Mouse (Mus musculus): ENCODE results near the gene Lrguk.

Lrguk gene

DNA sequence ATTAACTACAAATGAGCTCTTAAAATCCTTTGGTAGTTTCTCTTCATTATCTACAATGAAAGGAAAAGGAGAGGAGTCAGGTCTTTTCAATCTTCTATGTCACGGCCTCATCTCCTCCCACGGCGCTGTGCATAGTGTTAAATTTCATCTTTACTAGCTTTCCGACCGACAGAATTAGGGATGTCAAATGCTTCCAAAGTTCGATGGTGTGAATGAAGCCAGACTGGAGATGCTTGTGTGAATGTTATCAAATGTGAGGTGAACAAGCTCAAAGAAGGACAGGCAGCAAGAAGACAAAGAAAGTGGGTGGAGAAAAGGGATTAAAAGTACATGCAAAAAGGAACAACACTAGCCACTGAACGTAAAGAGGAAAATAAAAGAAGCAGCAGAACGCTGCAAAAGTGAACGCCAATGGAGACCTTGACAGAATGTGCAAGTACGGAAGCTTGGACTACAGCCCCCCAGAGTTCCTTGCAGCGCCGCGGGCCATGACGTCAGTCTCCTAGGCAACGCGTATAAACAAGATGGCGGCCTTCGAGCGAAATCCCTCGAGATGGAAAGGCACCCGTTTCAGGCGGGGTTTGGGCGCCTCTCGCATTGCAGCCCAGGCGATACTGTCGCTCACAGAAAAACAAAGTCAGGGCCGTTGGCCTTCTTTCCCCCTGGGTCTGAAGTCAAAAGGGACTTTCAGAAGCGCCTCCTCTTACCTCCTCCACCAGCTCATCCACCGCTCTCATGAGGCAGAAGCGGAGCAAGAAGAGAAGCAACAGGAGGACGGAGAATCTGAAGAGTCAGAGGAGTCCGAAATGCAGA lies at the start of gene Lrguk:
Gene Lrguk, plus strand, starts transcription at position 516 of the 813 bp plus-strand sequence.
- DNase-seq (ENCODE audit: low read depth, low spot score): peak; percentile 81

DNA sequence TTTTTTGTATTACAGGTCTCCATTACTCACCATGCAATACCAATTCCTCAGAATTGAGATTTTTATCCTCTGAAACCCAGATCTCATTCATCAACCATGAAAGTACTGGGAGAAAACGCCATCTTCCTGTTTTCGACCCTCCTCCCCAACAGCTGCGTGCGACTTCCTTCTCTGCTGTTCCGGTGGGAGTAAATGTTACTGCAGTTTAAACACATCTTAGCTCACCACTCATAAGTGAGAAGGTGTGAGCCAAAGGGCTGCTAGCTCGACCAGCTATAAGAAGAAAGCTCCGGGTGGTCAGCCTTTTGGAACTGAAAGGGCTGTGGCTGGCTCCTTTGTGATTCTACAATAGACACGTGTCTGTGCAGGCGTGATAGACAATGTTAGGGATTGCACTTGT lies 46.5 kb upstream of the Lrguk start:
- no peak for DNase-seq (ENCODE audit: low read depth, low spot score)

DNA sequence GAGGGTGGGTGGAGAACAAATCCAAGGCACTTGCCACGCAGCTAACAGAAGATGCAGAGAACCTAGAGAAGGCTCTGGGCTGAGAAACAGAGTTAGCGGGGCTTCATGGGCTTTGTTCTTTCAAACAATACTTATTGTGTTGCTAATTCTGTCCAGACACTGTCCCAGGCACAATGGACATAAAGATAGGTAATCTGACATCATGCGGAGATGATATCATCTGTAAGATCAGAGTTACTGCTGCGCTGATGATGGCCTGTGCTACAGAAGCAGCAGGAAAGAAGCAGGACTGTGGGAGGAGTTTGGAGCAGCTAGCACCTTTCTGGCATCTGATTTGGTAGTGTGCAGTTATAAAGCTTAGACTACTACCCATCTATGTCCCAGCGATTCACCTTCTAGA lies 42.1 kb upstream of the Lrguk start:
- no peak for DNase-seq (ENCODE audit: low read depth, low spot score)

DNA sequence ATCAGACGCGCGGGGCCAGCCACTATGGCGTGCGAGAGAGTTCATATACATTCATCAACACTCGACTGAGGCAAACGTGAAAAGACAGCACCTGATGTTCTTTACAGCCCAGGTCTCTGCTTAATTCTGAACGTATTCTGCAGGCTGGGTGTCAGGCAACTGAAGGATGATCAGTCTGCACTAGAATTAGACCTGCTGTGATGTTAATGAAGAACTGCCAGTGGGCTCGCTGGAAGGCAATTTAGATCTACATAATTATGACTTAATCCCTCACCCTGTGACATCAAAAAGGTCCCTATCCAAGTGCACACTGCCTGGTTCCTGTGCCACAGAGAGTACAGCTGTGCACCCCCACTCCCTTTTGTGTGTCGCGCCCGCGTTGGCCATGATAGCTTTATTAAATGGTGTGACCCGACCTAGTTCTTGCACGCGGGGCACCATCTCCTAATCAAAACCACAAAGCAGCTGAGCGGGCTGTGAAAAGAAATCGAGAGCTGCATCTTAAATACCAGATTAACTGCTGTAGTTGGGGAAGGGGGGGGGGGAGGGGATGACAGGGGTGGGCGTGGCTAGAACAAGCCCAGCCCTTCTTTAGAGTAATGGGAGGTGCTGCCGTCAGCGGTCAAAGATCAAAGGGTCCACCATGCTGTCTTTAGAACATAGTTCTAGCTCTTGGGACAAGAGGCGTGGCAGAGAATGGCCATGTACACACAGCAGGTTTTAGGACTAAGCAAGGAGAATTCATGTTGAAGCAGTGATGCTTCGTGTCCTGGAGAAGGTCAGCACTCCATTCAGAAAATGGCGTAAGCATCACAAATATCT lies 36.8 kb upstream of the Lrguk start:
- no peak for DNase-seq (ENCODE audit: low read depth, low spot score)

DNA sequence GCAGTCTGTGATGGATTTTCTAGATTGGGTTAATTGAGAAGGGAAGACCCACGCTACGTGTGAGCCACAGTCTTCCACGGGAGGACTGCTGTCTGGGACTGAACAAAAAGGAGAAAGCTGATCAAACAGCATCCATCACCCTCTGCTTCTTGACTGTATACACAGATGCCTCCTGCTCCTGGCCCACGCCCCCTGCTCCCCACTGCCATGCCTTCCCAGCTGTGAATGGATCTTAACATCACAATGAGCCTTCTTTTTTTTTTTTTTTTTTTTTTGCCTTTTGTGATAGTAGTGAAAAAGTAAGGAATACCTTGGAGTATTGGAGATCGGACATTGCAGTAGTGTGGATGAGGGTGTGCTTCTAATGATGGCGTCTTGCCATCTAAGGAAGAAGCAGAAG lies 35.4 kb upstream of the Lrguk start:
- DNase-seq (ENCODE audit: low read depth, low spot score): no peak

DNA sequence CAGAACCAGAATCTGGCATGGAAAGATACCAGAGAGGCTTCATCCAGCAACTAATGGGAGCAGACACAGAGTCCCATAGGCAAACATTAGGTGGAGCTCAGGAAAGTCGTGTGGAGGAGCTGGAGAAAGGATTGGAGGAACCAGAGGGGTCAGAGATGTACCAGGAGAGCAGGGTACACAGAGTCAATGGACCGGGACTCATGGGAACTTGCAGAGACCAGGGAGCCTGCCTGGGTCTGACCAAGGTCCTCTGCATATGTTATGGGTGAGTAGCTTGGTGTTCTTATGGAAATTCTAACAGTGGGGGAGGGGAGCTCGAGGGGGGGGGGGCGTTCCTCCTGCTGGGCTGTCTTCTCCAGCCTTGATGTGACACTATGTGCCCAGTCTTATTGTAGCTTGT lies 30.7 kb upstream of the Lrguk start:
- DNase-seq (ENCODE audit: low read depth, low spot score): no peak

DNA sequence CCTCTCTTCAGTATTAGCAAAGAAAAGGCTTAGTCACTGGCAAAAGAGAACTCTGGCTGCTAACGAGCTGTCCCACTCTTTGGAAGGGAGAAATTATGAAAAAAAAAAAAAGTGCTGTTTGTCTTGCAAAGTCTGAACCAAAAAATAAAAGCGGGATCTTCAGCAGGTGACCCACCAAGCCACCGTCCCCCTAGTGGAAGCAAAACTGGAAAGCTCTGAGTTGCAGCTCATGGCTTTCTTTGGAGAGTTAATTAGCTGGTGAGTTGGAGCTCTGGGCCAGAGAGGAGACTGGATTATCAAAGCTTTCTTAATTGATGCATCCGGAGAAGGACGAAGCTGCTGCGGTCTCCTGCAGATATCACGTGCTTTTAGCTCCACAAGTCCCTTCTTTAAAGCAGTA lies 29.7 kb upstream of the Lrguk start:
- DNase-seq (ENCODE audit: low read depth, low spot score): no peak

DNA sequence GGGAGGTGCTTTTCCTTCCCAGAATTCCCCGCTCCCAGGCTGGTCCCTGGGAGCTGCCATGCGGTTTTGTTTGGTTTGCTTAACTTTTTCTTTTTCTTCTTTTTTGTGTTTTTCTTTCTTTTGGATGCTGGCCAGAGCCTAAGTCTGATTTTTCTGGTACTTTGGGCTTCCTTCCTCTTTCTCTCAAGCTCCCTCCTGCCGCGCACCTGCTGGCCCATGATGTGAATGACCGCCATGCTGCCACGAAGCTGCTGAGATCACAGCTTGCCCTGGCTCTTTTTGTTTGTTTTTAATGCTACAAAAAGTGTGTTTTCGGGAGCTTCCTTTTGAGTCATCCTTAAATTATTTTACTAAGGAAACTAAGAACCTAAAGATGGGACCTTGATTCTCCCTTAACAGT lies 28.6 kb upstream of the Lrguk start:
- DNase-seq (ENCODE audit: low read depth, low spot score): no peak

DNA sequence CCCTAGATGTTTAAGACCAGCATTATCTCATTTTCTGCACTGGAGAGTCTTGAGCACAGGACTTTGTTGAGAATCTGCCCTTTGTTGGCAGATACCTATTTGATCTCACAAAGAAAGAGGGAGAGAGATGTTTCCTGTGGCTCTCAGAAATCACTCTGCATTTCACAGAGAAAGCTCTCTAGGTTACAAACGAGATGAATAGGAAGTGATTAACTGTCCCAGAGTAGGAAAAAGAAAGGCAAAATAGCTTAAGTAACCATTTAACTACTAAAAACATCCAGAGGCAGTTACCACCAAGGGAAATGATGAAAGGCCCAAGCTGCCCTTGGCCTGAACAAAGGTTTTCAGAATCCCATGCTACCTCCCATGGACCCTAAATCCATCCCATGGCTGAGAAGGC lies 26.2 kb upstream of the Lrguk start:
- no peak for DNase-seq (ENCODE audit: low read depth, low spot score)

DNA sequence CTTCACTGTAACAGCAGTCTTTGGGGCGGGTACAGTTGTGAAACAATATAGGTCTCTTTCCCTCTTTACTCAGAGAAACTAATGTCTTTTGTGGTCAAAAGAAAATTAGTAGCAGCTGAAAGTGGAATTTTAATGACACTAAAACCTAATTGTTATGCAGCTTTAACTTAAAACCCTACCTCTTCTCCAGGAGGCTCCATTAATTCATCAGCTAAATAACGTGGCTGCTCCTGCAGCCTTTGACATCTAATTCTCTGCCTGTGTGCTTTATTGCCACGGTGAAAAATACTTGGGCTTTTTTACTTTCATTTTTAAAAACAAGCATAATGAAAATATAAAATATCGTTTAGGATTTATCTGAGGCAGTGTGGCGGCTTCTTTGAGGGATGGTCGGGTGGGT lies 15.8 kb upstream of the Lrguk start:
- DNase-seq (ENCODE audit: low read depth, low spot score): no peak

DNA sequence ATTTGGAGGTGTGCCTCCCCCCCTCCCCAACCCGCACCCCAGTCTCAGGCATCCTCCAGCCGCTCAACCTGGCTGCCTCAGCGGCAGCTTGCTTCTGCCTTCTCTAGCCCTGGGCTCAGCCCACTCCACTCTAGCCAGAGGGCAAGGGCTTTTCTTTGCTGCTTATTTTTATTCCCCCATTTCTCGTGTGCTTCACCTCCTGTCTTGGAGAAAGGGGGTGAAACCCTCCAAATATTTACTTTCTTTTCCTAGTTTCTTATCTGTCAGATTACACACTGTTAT lies 439 bp downstream of the Lrguk start:
- no peak for DNase-seq (ENCODE audit: low read depth, low spot score)

DNA sequence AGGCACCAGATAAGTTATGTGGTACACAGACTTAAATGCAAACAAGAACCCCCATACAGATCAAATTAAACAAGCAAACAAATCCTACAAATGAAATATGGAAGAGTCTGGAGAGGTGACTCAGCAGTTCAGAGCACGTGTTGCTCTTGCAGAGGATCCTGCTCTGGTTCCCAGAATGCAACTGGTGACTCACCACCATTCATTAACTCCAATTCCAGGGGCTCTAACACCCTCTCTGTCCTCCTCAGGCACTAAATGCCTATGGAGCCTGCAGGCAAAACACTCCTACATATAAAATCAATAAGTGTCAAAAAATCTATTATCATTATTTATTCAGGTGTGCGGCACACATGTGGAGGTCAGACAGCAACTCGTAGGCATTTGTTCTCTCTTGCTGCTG lies 4.8 kb downstream of the Lrguk start:
- DNase-seq (ENCODE audit: low read depth, low spot score): no peak

DNA sequence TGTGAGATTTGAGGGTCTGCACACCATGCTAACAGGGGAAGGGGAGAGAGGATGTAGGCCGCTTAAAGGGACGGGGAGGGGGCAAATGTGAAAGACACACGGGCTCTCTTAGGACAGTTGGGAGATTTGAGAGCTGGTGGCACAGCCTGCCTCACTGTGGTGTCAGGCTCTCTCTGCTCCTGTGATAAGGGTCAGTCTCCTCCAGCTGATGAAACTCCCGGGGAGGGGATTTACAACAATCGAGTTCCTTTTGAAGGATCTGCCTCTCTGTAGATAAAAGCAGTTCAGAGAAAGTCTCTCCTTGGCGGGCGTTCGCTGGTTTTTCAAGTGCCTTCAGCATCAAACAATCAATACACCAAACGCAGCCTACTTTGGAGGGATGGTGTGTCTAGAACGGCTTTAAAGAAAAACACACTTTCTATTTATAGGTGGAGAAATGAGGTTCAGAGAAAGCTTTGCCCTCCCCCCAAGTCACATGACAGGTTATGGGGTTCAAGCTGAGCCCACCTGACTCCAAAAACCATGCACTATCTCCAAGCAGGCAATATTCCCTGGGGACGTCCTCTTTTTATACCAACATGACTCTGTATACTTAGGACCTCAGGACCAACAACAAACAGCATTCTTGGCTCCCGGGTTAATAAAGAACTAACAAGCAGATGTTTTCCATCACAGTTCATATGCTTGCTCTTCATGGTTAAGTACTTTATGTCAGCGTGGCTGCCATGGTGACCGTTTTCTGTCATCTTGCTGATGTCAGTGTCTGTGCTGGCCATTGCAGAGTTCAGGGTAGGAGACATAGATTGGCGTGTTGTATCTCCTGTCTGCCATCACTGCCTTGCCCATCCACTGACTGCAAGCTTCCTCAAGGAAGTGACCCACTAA lies 5.6 kb downstream of the Lrguk start:
- DNase-seq (ENCODE audit: low read depth, low spot score): no peak

DNA sequence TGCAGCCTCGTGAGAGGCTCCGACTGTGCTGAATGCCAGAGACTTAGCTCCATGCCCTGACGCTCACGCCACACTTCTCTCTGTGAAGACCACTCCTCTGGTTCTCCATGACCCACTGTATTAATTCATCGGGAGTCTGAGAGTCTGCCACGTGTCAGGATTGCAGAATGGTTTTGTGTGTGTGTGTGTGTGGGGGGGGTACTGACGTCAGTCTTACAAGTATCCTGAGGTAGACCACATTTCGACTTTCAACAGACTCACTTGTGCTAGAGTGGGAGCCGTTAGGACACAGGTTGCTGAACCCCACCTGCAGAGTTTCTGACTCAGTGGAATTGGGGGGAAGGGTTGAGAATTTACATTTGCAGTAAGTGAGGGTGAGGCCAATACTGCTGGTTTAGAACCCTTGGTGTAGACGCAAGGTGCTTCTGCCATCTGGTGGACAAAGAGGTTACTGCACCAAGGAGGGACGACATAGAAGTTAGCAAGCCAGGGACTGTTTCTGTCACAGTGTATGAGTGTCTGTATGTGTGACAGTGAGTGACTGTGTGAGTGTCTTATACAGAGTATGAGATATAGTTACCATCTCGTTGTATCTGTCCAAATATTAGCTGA lies 11.5 kb downstream of the Lrguk start:
- DNase-seq (ENCODE audit: low read depth, low spot score): peak; percentile 75

DNA sequence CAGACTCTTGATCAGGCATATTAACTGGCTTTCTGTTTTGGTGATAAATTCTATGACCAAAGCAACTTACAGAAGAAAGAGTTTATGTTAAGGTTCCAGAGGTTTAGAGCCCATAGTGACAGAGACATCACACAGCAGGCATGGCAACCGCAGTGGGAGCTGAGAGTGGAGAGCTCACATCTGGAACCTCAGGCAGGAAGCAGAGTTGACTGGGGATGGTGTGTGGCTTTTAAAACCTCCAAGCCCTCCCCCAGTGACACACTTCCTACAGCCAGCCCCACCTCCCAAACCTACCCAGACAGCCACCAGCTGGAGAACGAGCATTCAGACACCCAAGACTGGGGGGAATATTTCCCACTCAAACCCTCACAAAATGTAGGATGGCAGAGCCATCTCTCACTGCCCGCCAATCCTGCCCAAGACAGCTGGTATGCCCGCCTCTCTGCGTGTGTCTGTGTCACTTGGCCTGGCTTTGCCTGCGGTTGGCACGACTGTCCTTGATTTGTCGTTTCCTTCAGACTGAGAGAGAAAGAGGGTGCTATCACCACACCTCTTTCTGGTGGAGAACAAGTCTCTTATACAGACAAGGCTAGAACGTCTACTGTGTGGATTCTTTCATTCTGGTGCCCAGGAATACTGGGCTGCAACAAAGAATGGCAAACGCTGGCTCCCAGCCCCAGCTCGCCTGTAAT lies 12.5 kb downstream of the Lrguk start:
- no peak for DNase-seq (ENCODE audit: low read depth, low spot score)

DNA sequence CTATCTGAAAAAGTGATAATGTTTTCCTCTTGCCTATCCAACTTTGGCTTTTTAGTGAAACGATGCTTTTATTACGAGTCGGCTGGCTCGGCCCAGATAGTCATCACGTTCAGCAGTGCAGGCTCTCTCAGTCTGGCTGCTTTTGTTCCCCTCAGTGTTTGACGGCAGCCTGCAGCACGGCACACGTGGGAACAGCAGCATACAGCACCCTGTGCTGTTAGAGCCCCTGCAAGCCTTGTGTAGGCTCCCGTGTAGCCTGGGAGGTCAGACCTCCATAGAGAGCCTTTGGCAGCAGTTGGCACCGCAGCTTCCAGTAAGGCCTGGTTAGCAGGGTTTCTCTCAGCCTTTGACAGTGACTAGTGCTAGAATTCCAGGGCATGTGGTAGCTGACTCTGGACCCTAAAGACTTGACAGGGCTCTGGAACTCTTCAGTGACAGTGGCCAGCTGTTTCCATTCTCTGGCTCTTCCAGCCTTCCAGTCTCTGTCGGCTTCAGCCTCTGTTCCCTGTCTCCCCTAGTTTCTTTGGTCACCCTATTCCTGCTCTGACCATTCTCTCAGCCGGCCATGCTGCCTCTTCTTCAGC lies 15.1 kb downstream of the Lrguk start:
- no peak for DNase-seq (ENCODE audit: low read depth, low spot score)

DNA sequence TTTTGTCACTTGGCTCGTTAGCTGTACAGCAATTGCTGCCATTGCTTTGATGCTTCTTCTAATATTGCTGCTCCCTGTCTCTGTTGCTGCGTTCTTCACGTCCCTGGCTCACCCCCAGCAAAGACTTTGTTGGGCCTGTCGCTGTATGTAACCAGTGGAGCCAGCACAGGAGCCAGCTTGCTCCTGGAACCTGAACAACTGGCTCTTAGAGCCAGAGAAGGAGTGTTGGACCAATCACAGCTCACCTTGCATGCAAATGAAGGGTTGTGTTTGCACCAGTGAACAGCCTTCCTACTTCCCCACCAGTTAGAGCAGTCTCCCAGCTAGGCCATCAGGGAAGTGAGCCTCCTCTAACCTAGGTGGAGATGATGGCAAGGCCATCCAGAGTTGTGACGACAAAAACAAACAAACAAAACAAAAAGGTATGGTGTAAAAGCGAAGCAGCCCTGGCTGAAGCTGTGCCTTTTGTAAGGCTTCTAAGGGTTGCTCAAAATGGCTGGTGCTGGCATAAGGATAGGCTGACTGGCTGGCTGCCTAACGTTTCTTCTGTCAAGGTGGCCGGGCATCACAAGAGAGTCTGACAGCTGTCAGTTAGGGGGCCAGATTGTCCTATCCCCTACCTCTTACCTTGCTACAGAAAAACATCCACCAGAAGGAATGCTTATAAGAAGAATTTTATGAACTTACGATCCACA lies 15.7 kb downstream of the Lrguk start:
- no peak for DNase-seq (ENCODE audit: low read depth, low spot score)

DNA sequence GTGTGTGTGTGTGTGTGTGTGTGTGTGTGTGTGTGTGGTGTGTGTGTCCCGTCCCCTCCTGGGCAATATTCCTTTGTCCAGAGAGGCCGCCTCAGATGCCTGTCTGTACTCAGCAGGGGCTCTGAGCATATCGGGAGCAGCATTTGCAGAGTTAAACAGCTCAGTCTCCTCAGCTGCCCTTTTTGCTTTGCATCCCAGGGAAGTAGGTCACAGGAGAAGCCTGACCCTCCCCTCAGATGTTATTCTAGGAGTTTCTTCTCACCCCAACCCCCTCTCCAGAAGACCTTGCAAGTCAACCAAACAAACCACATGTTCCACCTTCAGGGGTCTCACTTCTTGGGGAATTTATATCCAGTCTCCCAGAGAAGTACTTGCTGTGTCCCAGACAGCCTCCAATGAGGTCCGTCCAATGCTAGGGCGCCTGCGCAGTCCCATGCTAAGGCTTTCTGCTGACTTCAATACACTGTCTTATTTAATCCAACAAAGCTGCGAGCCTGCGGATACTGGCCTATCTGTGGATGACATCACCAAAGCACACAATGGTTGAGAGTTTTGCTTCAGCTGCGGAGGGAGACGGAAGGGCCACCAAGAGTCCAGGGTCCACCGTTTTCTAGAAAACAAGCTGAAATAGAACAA lies 17.4 kb downstream of the Lrguk start:
- DNase-seq (ENCODE audit: low read depth, low spot score): no peak

DNA sequence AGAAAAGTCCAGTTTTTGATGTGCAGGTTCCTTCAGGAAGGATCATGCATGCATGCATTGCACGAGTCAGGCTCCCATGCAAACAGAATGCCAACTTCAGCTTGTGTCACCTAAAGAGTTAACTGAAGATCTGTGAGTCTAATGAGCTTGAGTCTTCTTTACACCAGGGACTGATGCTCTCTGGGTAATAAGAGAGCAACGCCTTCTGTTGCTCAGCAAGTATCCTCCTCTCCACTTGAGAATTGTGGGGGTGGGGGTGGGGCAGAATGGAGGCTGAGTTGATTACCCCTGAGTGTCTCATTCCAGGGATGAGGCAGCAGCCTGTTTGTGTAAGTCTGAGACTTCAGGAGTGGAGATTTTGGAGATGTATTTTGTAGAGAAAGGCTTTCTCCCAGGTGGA lies 20.2 kb downstream of the Lrguk start:
- DNase-seq (ENCODE audit: low read depth, low spot score): no peak

DNA sequence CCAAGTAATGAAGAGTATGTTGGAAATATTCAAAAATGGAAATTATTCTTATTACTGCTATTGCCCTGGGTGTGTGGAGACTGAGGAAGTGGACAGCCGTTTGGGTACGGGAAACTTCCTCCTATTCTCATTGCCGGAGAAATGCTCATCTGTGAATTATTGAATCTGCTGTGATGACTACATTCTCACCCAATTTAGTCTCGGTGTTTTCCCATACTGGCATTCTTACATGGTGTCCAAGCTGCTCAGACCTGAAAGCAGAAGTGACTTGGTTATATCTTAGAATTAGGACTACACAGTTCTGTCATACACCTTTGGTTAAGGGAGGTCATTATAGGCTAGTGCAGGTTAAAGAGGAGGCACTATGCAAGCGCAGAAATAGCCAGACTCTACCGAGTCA lies 30.5 kb downstream of the Lrguk start:
- no peak for DNase-seq (ENCODE audit: low read depth, low spot score)

Data from brain, embryonic 18.5 days (tissue).